Mouse (Mus musculus) lung, postnatal 0 days (tissue): ENCODE measurements at regions not wholly inside any gene's neighbourhood (a gene's known extent, or its start where the extent isn't known, plus 50 kb on each side); places are given as distances from the start of the nearest gene placed in this dataset.

Experiments
- CTCF ChIP-seq: IDR thresholded peaks from 2 replicates; pipeline ENCODE4 v1.5.1; 2016; ENCODE audit warnings: antibody characterized with exemption, mild to moderate bottlenecking
- EP300 ChIP-seq: IDR thresholded peaks from 2 replicates; pipeline ENCODE4 v1.6.1; 2016; ENCODE audit warnings: antibody characterized with exemption, mild to moderate bottlenecking, control low read depth

GRCm38 (mm10) chr3:41942964-41943363, 200.6 kb downstream of the D3Ertd751e start:
- no peak for TF ChIP-seq EP300
- no peak for TF ChIP-seq CTCF
